Mouse (Mus musculus) heart, adult 9 months (tissue): ENCODE data around the gene Cwc27.
A peak's percentile ranks its signal among the peaks of the same experiment; 100 is the strongest.

Experiments used
- DNase-seq, 2 experiments: peaks; one replicate each; pipeline ENCODE4 v3.0.0; 2022; ENCODE audit warnings: low spot score in 2 of 2

Cwc27 gene

DNA sequence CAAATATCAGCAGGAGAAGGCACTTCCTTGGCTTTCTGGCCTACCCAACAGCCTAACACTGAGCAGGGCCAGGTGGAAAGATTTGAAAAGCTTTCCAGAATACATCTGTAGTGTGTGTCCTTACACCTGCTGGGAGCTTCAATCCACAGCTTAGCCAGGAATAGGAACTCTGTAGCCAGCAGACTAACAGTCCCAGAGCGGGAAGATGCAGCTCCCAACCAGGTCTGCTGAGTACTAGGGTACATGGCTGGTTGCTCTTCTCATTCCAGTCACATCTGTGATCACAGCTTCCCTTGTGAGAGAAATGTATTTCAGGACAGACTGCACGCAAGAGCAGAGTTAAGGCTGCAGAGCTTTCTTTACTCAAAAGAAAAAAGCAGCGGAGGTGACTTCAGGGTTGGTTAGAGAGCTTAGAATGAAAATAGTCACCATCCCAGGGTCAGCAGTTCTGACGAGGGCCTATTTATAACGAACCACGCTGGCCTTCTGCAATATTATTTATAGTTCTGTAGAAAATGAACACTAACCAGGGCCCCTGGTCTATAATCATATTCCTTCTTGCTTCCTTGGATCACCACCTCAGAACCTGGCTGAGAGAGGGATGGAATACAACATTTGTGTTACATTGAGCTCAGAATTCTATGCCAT, 171.0 kb downstream of the Cwc27 start:
- DNase-seq, result peak in 1 of 2 experiments; percentile 30

DNA sequence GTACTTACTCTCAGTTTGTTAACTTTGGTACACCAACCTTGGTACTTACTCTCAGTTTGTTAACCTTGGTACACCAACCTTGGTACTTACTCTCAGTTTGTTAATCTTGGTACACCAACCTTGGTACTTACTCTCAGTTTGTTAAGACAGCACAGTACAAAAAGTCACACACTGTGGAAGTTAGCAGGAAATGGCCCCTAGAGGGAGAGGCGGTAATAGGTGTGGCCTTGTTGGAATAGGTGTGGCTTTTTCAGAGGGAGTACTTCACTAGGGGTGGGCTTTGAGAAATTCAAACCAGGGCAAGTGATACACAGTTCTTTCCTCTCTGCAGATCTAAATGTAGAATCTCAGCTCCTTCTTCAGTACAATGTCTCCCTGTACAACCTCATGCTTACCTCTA, 172.8 kb downstream of the Cwc27 start:
- no peak for DNase-seq

DNA sequence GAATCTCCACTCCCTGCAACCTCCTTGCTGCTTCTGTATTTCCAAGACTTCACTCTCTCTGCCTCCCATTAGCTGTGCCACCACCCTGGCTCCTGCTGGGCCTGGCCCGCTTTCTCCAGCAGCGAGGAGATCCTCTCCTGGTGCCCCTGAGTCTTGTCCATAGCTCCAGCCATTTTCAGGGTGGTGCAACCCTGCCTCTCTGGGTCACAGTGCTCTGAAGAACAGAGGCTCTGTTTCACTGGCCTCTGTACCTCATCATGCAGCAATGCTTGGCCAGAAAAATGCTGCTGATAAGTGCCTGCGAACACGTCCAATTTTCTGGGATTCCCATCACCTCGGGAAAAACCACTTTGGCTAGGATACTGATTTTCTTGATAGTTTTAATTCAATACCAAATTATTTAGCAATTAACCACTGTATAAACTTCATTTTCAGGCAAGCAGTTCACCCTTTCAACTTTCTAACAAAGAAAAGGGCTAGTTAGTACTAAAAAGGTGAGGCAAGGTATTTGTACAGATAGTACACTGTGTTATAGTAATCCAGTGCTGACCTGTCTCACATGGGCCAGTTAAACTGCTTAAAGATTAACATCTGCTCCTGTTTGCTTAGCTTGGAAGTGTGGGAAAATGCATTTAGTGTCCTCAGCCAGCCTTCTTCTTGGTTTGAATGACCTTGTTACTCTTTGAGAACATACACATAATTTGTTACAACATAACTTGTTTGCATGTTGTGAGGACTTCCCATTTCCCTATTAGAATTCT, 176.1 kb downstream of the Cwc27 start:
- DNase-seq, result peak in 1 of 2 experiments; percentile 14

DNA sequence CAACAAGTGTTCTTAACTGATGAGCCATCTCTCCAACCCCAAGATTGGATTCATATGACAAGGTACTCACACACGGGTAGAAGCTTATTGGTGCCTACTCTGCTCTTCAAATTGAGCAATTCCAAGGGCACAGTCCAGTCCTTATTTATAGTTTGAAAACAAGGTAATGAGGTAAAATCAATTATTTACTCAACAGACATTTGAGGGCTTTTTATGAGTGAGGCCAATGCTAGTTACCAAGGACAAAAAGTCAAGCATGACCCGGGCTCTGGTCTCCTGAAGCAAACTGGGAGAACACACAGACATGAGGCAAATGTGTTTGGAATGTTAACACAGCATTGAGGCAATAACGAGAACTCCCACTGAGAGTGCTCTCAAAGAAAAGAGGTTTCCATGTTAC, 178.0 kb downstream of the Cwc27 start:
- no peak for DNase-seq

DNA sequence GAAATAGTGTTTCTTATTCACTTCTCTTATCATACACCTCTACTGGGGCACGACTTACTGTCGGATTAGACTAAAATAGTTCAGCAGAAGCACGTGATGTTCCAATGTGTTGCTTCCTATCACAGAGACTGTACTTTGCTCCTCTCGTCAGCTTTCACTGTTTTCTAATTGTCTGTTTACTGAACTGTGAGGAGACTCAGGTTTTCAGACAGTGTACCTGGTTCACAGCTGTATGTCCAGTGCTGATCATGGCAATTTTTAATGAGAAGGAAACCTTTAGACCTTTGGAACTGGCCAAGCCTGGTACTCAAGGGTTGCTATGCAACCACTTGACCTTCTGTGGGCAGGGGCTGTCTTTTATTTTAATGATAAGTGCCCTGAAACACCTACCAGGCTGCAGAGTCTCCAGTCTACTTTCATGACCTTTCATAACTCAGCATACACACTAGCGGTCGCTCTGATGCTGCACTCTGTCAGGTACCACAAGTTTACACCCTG, 180.9 kb downstream of the Cwc27 start:
- DNase-seq, result peak in 1 of 2 experiments; percentile 8

DNA sequence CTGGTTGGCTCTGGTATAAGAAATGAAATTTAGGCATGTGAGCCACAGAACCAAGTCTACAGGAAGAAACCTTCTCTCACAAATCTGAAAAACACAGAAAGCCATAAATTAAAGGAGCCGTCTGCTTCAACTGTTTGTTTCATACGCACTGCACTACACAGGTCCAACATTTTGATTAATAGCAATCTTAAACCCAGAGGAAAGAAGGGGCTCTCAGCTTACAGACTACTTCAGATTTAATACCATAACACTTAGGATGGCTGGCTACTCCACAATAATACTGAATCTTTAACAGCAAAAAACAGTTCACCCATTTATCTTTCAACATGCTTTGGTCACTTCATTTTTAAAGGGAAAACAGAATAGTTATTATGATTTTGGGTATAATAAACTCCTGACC, 182.2 kb downstream of the Cwc27 start:
- DNase-seq, result no peak

DNA sequence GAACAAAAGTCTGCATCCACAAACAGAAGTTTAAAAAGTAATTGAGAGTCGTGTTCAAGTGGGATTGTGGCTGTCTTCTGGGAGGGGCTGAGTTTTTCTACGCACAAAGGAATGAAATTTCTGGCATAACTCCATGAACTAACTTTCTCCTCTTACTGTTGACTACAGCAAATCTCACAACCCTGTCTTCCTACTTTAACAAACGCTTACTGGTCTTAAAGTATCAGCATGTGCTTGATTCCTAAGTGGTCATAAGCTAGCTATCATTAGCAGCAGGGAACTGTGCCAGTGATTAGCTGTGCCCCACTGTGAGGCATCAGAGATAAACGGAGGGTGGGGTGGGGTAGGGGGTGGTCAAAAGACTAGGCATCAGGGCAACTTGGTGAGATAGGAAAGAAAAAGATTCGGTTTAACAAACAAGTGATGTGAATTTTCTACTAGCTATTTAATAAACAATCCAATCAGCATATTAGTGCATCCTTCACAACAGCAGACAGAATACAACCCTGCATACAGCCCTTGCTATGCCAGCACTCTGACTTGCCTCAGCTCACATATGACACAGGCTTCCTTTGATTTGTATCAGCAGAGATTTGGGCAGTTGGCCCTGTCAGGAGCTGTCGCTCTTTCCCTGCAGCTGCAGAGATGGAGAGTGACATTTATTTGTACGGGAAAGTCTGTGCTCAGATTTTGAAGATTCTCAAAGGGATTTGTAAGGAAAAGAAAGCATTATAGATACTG, 184.3 kb downstream of the Cwc27 start:
- DNase-seq, result peak; percentile 15 to 22

DNA sequence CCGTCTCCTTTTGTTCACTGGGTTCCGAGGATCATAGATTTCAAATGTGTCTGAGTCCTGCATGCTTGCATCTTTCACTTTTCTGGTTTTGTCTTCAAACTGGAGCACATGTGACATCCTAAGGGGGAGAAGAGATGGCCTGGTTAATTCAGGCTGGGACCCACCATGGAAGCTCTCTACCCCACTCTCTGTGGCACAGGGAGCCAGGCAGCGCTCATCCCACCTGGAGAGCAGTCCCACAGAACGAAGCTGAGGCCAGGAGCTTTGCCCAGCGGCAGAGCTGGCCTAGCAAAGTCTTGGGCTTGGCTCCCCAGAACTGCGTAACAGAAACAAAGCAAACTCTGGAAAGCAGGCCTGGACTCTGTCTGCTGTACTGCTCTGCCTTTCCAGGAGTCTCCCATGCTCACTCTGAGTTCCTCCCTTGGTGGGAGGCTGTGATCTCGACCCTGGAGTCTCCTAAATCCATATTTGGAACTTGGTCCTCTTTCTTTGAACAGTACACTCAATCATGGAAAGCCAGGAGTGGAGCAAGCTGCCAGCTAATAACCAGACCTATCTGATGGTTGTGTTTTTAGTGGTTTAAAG, 185.2 kb downstream of the Cwc27 start:
- no peak for DNase-seq

DNA sequence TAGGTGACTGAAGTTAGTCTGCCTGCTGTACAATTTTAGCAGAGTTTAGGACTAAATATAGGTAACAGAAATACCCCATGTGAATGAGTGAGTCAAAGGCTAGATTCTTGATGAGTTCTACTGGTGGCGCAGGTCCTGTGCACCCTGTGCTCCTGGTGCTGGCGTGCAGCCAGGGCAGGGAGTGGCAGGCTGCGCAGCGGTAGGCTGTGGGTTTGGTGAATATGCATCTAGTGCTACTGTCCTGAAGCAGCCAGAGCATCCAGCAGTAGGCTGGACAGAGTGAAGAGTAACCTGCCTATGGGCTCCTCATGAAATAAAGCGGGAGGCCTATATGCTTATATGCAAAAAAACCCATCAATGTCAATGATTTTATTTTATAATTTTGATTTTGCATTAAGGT, 186.1 kb downstream of the Cwc27 start:
- no peak for DNase-seq

DNA sequence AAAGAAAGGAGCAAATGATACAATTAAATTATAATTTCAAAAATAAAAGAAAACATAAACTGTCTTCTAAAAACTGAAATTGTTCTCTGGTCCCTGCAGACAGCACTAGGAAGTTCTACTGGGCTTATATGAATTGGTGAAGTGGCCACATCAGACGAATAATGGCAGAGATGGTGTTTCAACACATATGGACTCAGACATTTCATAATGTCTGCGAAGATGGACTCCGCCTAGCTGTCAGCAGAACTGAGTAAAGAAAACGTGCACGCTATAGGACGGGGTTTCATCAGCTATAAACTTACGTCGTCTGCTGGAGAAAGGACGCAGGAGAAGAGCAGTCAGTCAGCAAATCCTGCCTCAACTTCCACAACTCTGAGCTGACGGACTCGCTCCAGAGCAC, 187.3 kb downstream of the Cwc27 start:
- DNase-seq, result no peak

DNA sequence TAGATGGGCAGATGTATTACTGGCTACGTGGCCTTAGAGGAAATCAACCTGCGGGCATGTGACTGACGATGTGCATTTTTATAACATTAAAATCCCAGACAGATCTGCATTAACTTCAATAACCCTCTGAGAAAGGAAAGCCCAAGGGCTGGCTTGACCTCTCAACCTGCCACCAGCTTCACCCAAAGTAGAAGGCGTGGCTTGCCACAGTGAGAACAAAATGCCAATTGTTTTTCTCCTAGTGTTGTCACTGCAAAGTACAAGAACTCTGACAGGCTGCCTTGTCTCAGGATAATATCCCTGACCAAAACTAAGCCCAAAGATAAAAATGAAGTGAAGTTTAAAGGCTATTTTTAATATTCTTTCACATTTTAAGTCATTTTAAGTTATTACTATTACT, 188.9 kb downstream of the Cwc27 start:
- DNase-seq, result no peak

DNA sequence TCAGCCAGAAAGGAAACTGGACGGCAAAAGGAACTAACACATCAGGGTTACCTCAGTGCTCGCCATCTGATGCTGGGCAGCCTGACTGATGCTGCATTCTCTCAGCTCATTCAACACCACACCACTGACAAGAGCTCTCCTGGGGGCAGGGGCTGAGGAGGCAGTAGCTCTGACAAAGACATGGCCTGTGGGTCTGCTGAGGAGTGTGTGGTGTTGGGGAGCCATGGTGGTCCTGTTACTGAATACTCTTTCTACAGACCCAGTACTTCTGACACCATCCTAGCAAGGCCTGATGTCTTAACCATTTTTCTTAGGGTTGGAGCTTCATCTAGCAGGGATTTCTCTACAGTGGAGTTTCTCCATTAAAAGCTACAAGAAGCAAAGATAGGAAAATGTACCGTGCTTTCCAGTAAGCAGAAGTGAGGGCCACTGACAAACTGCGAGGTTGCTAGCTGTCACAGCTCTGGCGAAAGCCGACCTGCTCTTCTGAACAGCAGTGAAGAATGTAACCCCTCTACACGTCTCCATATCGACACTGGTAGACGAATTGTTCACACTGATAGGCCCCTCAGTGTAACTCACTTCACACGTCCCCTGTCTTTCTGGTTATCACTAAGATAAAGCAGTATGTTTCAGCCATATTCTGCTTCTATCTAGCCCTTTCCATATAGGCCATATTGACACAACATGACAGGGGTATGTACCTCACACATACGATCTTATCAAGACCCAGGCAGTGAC, 189.6 kb downstream of the Cwc27 start:
- DNase-seq, result no peak

DNA sequence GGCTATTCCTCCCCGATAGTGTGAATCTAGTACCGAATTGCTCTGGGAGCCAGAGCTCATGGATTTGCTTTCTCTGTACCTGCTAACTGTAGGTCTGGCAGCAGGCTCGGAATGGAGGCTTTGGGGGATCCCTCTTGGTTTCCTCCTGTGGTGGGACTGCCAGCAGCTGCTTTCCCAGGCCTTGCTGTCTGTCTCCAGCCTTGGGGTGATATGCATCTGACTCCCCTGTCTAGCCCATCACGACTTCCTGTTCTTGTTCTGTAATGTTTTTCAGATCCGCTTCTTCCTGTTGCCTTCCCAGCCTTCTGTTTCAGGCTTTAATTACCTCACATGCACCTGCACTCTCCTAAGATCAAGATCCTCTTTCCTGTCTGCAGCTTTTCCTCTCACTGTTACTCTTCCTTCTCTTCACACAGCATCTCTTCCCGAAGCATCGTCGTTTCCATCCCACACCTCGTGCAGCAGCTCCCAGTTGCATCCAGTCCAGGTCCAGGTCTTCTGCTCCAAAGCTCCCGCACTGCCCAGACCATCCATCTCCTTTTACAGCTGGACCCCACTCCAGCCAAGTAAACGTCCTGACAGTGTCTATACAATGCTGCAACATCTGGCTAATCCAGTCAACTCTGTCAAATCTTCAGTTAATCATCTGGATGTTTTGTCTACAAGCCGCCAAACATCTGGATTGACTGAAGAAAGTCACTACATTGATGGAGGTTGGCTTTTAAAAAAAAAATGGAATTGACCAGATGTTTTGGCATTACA, 193.6 kb downstream of the Cwc27 start:
- no peak for DNase-seq

DNA sequence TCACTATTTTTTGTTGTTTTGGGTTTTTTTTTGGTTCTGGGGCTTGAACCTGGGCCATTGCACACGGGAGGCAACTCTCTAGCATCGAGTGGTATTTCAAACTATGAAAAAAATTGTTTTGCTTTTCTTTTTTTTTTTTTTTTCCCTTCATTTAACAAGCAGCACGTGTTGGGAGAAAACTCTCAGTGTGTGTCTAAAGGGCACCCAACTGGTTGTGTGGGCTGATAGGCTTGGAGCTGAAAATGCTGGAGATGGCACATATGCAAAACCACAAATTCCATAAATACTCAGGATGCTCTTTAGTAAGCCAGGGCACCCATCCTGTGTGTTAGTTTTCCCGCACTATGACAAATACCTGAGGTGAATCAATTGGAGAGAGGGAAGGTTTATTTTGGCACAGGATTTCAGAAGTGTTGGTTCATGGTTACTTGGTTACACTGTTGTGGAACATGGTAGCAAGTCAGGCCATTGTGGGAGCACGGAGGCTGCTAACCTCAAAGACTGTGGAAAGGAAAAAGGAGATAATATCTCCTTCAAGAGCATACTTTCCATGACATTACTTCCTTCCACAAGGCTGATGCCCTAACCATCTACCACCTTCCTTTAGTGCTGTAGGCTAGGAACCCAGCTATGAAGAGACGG, 194.7 kb downstream of the Cwc27 start:
- DNase-seq, result no peak

DNA sequence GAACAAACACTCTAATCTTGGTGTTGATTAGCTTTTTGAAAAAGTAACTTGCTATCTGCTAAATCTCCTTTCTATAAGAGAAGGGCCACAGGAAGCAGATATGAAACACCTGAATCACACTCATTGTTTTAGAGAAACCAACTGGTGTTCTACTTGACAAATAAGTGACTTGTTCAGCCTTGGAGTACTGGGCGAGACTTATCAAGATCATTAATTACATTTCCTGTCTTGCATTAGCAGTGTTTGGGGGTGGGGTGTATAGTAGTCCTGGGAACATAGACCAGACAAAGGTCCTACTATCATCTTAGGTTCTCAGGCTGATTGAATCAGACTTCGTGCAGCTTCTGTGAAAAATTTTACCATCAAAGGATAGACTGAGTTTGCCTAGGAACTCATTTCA, 196.5 kb downstream of the Cwc27 start:
- DNase-seq, result no peak

DNA sequence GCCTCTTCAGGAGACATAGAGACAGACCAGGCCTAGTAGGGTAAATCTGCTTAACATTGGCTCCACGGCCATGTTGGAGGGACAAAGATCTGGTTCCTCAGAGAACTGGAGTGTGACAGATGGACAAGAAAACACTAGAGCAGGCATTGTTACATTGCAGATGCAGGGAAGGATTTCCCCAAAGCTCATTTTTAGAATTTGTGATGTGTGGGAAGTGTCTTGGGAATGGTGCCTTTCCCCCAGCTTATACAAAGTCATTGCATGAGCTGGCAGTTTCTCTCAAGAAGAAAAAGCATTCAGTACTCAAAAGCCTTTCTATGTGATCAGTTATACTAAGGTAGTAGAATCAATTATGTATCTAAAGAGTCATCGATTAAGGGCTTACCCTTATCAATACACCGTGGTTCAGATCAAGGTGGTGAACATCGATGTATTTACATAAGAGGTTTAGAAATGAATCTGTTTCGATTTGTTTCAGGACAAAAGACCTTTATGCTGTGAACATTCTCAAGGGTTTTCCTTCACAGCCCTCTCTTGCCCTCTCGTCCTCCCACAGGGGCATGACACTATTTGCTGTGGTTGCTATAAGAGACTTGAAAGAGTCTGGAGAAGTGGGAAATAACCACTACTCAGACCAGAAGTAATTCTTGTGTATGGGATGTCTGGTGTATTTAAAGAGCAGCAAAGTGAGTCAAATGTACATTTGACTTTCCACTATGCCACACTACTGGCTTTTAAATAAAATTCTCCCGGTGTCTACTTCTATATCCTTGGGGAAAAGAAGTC, 197.2 kb downstream of the Cwc27 start:
- no peak for DNase-seq

DNA sequence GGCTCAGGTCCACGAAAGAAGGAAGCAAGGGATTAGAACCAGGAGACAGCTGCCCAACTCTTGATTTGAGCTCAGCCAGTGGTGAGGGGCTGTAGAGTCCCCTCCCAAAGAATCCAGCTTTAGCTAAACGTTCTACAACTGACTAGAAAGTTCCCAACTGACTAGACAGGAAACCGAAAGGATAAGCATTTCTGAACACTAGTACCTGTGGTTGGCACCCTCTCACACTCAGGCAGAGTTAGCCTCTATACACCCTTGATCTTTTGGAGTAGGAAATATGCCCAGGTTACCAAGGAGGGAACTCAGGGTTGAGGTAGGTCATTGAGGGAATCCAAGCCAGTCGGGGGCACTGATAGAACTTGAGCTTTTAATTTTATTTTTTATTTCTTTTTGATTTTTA, 199.7 kb downstream of the Cwc27 start:
- DNase-seq, result no peak

DNA sequence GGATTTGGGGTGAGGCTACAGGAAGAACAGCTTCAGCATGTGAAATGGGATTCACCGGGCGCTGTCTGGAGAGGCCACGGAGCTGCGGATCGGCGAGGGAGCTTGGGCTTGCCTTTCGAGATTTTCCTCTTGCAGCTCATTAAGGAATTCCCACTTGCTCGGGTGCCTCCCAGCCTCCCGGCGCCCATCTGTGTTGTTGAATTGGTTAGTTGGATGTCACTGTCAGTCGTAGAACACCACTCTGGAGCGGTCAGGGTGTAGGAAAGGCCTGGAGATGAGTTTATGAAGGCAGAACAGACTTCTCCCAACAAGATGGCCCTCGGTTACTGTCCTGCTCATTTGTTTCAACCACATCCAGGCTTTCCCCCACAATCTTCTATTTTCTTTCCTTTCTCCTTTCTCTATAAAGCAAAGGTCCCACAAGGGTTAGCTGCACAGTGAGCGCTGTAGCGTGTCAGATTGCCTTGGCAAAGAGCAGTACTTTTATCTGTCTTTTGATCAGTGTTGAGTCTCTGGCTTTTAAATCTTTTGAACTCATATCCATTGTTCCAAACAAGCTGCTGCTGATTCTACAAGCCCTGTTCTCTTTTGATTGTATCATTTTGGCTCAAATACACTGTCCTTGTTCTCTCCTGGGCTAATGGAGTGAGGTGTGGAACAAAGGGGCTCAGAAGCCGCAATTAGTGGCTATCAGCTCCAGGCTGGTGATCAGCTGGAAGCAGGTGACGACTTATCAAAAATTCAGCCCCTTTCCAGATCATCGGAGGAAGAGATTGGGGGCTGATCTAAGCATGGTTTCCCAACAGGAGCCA, 200.7 kb downstream of the Cwc27 start:
- no peak for DNase-seq

DNA sequence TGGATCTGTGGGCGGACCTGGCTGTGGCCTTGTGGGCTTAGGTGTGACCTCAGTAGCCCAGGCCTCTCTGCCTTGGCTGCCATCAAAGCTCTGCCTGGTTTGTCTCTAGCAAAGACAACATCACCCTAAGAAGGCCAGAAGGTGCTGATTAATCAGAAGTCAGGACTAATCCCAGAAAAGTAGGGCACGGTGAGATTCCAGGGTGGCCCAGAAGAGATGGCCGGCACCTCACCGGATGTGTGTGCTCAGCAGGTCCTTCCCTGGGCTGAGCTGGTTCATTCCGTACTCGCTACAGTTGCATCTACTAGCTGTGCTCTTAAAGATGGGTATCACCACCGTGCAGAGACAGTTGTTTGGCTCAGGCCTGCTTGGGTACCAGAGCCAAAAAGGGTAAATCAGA, 201.8 kb downstream of the Cwc27 start:
- DNase-seq, result no peak
